Mouse (Mus musculus) embryonic fibroblast, embryonic 13.5 days (primary cell): ENCODE results near the gene Pex1.

Source experiments
- CTCF ChIP-seq: IDR thresholded peaks from 2 replicates; pipeline ENCODE4 v1.5.1; 2011; ENCODE audit warnings: mild to moderate bottlenecking, control low read depth, low read length, moderate library complexity, borderline replicate concordance; ENCODE audit not compliant: insufficient read depth
- POLR2A ChIP-seq: IDR thresholded peaks from 2 replicates; pipeline ENCODE4 v1.6.1; 2011; ENCODE audit warnings: low read depth, mild to moderate bottlenecking, control low read depth, low read length, moderate library complexity

DNA sequence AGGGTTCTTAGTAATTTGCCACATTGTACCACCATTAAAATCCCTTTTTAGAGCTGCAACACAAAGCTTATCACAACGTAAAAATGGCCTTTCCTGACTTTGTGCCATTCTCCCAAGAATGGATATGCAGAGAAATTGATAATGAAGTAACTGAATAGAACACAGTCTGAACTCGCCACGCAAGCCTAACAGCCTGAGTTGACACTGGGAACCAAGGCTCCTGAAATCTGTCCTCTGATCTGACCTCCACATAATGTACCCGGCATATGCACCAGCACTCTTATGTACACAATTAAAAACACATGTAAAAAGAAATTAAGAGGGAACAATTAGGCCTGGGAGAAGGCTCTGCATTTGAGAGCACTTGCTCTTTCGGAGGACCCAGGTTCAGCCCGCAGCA lies 49.5 kb downstream of the Pex1 start:
- TF ChIP-seq POLR2A (no peak), CTCF (no peak)
